Mouse (Mus musculus) E14TG2a.4 (cell line): Measurements from ENCODE around the gene Gm20481.

Experiments
- CTCF ChIP-seq: conservative IDR thresholded peaks from 2 replicates; pipeline ENCODE4 v1.5.1; 2014; ENCODE audit warnings: low read length
- NANOG ChIP-seq: IDR thresholded peaks from 2 replicates; pipeline ENCODE4 v1.6.1; 2014; ENCODE audit warnings: borderline replicate concordance, low read length, mixed read lengths
- POU5F1 ChIP-seq: IDR thresholded peaks from 2 replicates; pipeline ENCODE4 v1.6.1; 2014; ENCODE audit warnings: low read length, borderline replicate concordance

DNA sequence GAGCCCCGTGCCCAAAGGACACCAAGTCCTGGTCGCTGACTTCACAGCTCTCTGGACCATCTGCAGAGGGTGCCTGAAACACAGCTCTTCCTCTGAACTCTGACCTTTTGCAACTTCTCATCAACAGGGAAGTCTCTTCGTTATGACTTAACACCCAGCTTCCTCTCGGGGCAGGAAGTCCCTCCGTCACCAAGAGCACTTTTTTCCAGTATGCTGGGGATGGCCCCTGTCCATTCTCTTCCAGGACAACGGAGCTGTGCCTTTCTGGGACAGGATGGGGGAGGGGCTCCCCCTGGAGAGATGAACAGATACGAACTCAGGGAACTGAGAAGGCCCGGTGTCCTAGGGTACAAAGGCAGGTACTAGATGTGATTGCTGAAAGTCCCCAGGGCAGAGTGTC is 34.9 kb upstream of the Gm20481 start:
- TF ChIP-seq CTCF (no peak), NANOG (no peak), POU5F1 (no peak)
